Mouse (Mus musculus): ENCODE data around the gene Wnk2. TPM values are rescaled to one million over a fixed set of nuclear protein-coding genes. Genes with fewer than 3 reads are reported as not detected.
A peak's percentile ranks its signal among the peaks of the same experiment; 100 is the strongest.

Wnk2 gene
- polyA plus RNA-seq, 1 experiment = not detected

- no peak for TF ChIP-seq MYOG (IDR thresholded peaks at IDR 0.05; ENCODE audit: control insufficient read depth in 1 of 3, insufficient read depth in 1 of 3, insufficient read length in 2 of 3, low read depth in 2 of 3)
- TF ChIP-seq MYOD1 (IDR thresholded peaks at IDR 0.05; ENCODE audit: control insufficient read depth in 1 of 3, insufficient read length in 2 of 3, low read depth in 2 of 3) = peak in 2 of 3 experiments; percentile 16 to 60
- no peaks in the 10 kb centered on the region for H3K36me3 ChIP-seq (ENCODE audit: control insufficient read depth, insufficient read depth)
- no peak overlapping the region for H3ac ChIP-seq (ENCODE audit: control insufficient read depth, insufficient read length)
- no peak overlapping the region for H3K4me2 ChIP-seq (ENCODE audit: low read depth)
- no peaks in the 10 kb centered on the region for H3K27me3 ChIP-seq (ENCODE audit: control insufficient read depth, insufficient read depth, insufficient read length)
- H3K4me3 ChIP-seq = no peak overlapping the region
- no peaks in the 10 kb centered on the region for H3K79me2 ChIP-seq (ENCODE audit: control insufficient read depth, insufficient read depth)
Measured at GRCm38 (mm10) chr13:49180274-49180673, 32.5 kb upstream of the Wnk2 start.

- Histone ChIP-seq H3K27me3 (ENCODE audit: control insufficient read depth, insufficient read depth, insufficient read length) (no peaks in the 10 kb centered on the region), H3ac (ENCODE audit: control insufficient read depth, insufficient read length) (no peak overlapping the region), H3K79me2 (ENCODE audit: control insufficient read depth, insufficient read depth) (no peaks in the 10 kb centered on the region), H3K36me3 (ENCODE audit: control insufficient read depth, insufficient read depth) (no peaks in the 10 kb centered on the region), H3K4me3 (no peak overlapping the region), H3K4me2 (ENCODE audit: low read depth) (peak overlapping the region; percentile 41)
- TF ChIP-seq MYOG (IDR thresholded peaks at IDR 0.05; ENCODE audit: control insufficient read depth in 1 of 3, insufficient read depth in 1 of 3, insufficient read length in 2 of 3, low read depth in 2 of 3) (peak in 1 of 3 experiments; percentile 66), POLR2A (IDR thresholded peaks at IDR 0.05; ENCODE audit: insufficient read length, low read depth) (no peak), MYOD1 (IDR thresholded peaks at IDR 0.05; ENCODE audit: control insufficient read depth in 1 of 3, insufficient read length in 2 of 3, low read depth in 2 of 3) (peak in 2 of 3 experiments; percentile 7 to 20), CEBPB (IDR thresholded peaks at IDR 0.05; ENCODE audit: insufficient read depth, poor library complexity, severe bottlenecking) (peak; percentile 54; the same call in 1 of the 2 replicates), SRF (IDR thresholded peaks at IDR 0.05; ENCODE audit: control insufficient read depth, insufficient read length, low read depth) (no peak), REST (IDR thresholded peaks at IDR 0.05; ENCODE audit: insufficient read depth, insufficient read length) (no peak), TCF3 (IDR thresholded peaks at IDR 0.05; ENCODE audit: insufficient read length, low read depth) (no peak), USF1 (IDR thresholded peaks at IDR 0.05; ENCODE audit: low read depth) (no peak), E2F4 (IDR thresholded peaks at IDR 0.05; ENCODE audit: insufficient read depth) (no peak), POLR2AphosphoS2 (IDR thresholded peaks at IDR 0.05; ENCODE audit: insufficient read length, low read depth) (no peak), MAX (IDR thresholded peaks at IDR 0.05; ENCODE audit: low read depth) (no peak), TCF12 (IDR thresholded peaks at IDR 0.05; ENCODE audit: insufficient read depth, poor library complexity, severe bottlenecking) (no peak)
Measured at GRCm38 (mm10) chr13:49178839-49179585, 31.2 kb upstream of the Wnk2 start.

DNA sequence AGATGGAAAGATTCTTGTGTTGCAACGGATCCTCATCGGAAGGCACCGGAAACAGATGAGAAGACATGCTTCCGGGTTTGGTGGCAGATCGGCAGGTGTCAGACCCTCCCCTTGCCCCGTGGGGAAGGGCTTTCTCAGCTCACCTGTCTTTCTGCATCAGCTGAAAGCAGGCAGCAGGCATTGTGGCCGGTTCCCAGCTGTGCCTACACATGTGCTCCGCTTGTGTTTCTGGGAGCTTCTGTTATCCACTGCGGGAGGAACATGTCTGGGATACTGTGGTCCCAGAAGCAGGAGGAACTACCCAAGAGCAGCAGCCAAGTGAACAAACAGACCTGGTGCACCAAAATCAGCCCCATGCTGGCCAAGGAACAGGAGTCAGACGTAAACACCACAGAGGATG is 27.7 kb upstream of the Wnk2 start:
- Histone ChIP-seq H3K27me3 (ENCODE audit: control insufficient read depth, insufficient read depth, insufficient read length) (no peaks in the 10 kb centered on the region), H3K4me2 (ENCODE audit: low read depth) (no peak overlapping the region), H3ac (ENCODE audit: control insufficient read depth, insufficient read length) (no peak overlapping the region), H3K4me3 (no peak overlapping the region), H3K79me2 (ENCODE audit: control insufficient read depth, insufficient read depth) (no peaks in the 10 kb centered on the region), H3K36me3 (ENCODE audit: control insufficient read depth, insufficient read depth) (no peaks in the 10 kb centered on the region)
- TF ChIP-seq MYOG (IDR thresholded peaks at IDR 0.05; ENCODE audit: control insufficient read depth in 1 of 3, insufficient read depth in 1 of 3, insufficient read length in 2 of 3, low read depth in 2 of 3) = peak in 2 of 3 experiments; percentile 50 to 78
- TF ChIP-seq MYOD1 (IDR thresholded peaks at IDR 0.05; ENCODE audit: control insufficient read depth in 1 of 3, insufficient read length in 2 of 3, low read depth in 2 of 3) = peak in 2 of 3 experiments; percentile 64 to 83
- TF ChIP-seq CEBPB (IDR thresholded peaks at IDR 0.05; ENCODE audit: insufficient read depth, poor library complexity, severe bottlenecking) = no peak

DNA sequence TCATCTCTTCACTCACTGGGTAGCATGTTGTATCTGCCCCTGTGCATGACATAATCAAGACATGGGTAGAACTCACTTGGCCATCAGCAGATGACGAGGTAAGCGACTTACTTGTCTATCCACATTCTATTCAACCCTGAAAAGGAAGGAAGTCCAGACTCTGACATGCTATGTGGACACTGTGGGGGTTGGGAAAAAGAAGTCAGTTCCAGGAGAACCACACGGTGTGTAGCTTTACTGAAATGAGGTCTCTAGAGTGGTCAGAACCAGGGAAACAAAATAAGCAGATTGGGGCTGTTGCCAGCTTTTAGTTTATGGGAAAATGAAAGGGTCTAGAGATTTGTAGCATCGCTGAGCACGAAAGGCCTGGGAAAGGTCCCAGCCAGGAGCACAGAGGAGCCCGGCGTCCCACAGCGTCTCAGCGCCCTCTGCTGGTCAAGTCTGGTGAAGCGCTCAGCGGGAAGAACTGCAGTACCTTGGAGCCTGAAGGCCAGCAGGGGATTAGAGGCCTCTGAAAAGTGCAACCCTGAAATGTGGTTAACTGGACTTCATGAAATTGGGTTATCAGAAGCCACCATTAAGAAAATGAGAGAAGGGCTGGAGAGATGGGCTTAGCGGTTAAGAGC is 25.3 kb upstream of the Wnk2 start:
- Histone ChIP-seq H3K4me2 (ENCODE audit: low read depth) (no peak overlapping the region), H3ac (ENCODE audit: control insufficient read depth, insufficient read length) (no peak overlapping the region), H3K36me3 (ENCODE audit: control insufficient read depth, insufficient read depth) (no peaks in the 10 kb centered on the region), H3K4me3 (no peak overlapping the region), H3K79me2 (ENCODE audit: control insufficient read depth, insufficient read depth) (no peaks in the 10 kb centered on the region), H3K27me3 (ENCODE audit: control insufficient read depth, insufficient read depth, insufficient read length) (no peaks in the 10 kb centered on the region)
- no peak for TF ChIP-seq MYOD1 (IDR thresholded peaks at IDR 0.05; ENCODE audit: control insufficient read depth in 1 of 3, insufficient read length in 2 of 3, low read depth in 2 of 3)
- no peak for TF ChIP-seq CEBPB (IDR thresholded peaks at IDR 0.05; ENCODE audit: insufficient read depth, poor library complexity, severe bottlenecking)
- no peak for TF ChIP-seq USF1 (IDR thresholded peaks at IDR 0.05; ENCODE audit: low read depth)
- TF ChIP-seq POLR2A (IDR thresholded peaks at IDR 0.05; ENCODE audit: insufficient read length, low read depth) = no peak
- TF ChIP-seq TCF12 (IDR thresholded peaks at IDR 0.05; ENCODE audit: insufficient read depth, poor library complexity, severe bottlenecking) = no peak
- TF ChIP-seq MAX (IDR thresholded peaks at IDR 0.05; ENCODE audit: low read depth) = no peak
- no peak for TF ChIP-seq MYOG (IDR thresholded peaks at IDR 0.05; ENCODE audit: control insufficient read depth in 1 of 3, insufficient read depth in 1 of 3, insufficient read length in 2 of 3, low read depth in 2 of 3)
- no peak for TF ChIP-seq E2F4 (IDR thresholded peaks at IDR 0.05; ENCODE audit: insufficient read depth)
- no peak for TF ChIP-seq TCF3 (IDR thresholded peaks at IDR 0.05; ENCODE audit: insufficient read length, low read depth)
- no peak for TF ChIP-seq POLR2AphosphoS2 (IDR thresholded peaks at IDR 0.05; ENCODE audit: insufficient read length, low read depth)
- no peak for TF ChIP-seq REST (IDR thresholded peaks at IDR 0.05; ENCODE audit: insufficient read depth, insufficient read length)
- TF ChIP-seq SRF (IDR thresholded peaks at IDR 0.05; ENCODE audit: control insufficient read depth, insufficient read length, low read depth) = no peak

DNA sequence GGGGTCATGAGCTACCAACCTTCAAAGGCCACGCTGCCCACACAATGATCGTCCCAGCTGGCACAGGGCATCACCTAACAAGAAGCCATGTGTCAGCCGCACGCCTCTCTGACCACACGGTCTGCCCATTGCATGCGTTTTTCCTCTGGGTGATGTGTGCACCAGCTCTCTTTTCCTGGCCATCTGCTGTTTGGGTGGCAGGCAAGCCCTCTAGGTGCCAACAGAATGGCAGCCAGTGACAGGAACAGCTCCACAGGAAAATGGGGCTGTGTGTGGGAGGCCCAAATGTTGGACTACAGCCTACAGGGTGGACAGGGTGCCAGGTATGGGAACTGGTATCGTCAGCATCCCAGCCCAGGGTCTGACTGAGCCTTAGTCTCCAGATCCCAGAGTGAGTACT is 24.5 kb upstream of the Wnk2 start:
- H3K4me3 ChIP-seq = no peak overlapping the region
- H3K4me2 ChIP-seq (ENCODE audit: low read depth) = no peak overlapping the region
- no peaks in the 10 kb centered on the region for H3K27me3 ChIP-seq (ENCODE audit: control insufficient read depth, insufficient read depth, insufficient read length)
- H3K36me3 ChIP-seq (ENCODE audit: control insufficient read depth, insufficient read depth) = no peaks in the 10 kb centered on the region
- TF ChIP-seq TCF12 (IDR thresholded peaks at IDR 0.05; ENCODE audit: insufficient read depth, poor library complexity, severe bottlenecking) (peak; percentile 13), MYOG (IDR thresholded peaks at IDR 0.05; ENCODE audit: control insufficient read depth in 1 of 3, insufficient read depth in 1 of 3, insufficient read length in 2 of 3, low read depth in 2 of 3) (peak in 2 of 3 experiments; percentile 83 to 93), POLR2A (IDR thresholded peaks at IDR 0.05; ENCODE audit: insufficient read length, low read depth) (no peak), TCF3 (IDR thresholded peaks at IDR 0.05; ENCODE audit: insufficient read length, low read depth) (no peak), CEBPB (IDR thresholded peaks at IDR 0.05; ENCODE audit: insufficient read depth, poor library complexity, severe bottlenecking) (no peak), MYOD1 (IDR thresholded peaks at IDR 0.05; ENCODE audit: control insufficient read depth in 1 of 3, insufficient read length in 2 of 3, low read depth in 2 of 3) (peak in 2 of 3 experiments; percentile 98 to 99), MAX (IDR thresholded peaks at IDR 0.05; ENCODE audit: low read depth) (no peak), SRF (IDR thresholded peaks at IDR 0.05; ENCODE audit: control insufficient read depth, insufficient read length, low read depth) (no peak)
- H3K79me2 ChIP-seq (ENCODE audit: control insufficient read depth, insufficient read depth) = no peaks in the 10 kb centered on the region
- H3ac ChIP-seq (ENCODE audit: control insufficient read depth, insufficient read length) = no peak overlapping the region
